Mouse (Mus musculus): ENCODE measurements around the gene Cbfa2t3. TPM values are rescaled to one million over a fixed set of nuclear protein-coding genes. Genes with fewer than 3 reads are reported as not detected.

The Cbfa2t3 gene
- total and polyA plus RNA-seq, 2 experiments from 2014 or later = 5.6 to 9.5 TPM

DNA sequence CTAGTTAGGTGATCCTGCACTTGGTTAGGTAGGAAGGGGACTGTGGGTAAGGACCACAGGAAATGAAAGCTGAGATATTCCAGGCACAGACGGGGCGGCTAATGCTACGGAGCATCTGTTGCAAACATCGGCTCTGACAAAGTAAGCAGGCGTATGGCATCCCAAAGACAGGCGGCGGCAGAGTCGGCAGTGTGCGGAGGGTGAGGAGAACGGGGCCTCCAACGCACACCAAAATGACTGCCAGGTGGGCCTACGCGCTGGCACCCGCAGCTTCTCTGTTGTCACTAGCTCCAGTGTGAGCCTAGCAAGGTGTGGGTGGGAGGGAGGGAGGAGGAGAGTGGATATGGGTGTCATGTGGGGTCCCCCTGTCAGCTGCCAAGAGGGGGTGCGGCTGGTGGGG is 57.5 kb downstream of the Cbfa2t3 start:
- peak; percentile 42 for DNase-seq
- WGBS = 73% methylated on average over 15 of the region's 15 CpGs
- H3K4me3 ChIP-seq (ENCODE audit: low read depth, low read length) = no peak overlapping the region

GRCm38 (mm10) chr8:122640825-122641224 is 58.1 kb downstream of the Cbfa2t3 start:
- no peak overlapping the region for H3K9ac ChIP-seq
- no peak overlapping the region for H3K4me3 ChIP-seq (ENCODE audit: low read depth, low read length)
- DNase-seq = no peak
- H3K4me2 ChIP-seq (ENCODE audit: low read depth) = no peak overlapping the region
- no peak for TF ChIP-seq CTCF (IDR thresholded peaks at IDR 0.05; ENCODE audit: low read depth)
- H3K9me3 ChIP-seq (ENCODE audit: low read length) = no peaks in the 10 kb centered on the region
- H3K36me3 ChIP-seq (ENCODE audit: insufficient read depth) = peaks cover 6% of the 10 kb centered on the region
- no peak overlapping the region for H3K27ac ChIP-seq (ENCODE audit: low read depth, low read length)
- no peak for ATAC-seq
- no peaks in the 10 kb centered on the region for H3K4me1 ChIP-seq (ENCODE audit: insufficient read depth)
- no peaks in the 10 kb centered on the region for H3K27me3 ChIP-seq (ENCODE audit: insufficient read depth, low read length)
- WGBS = 88% methylated on average over 4 of the region's 4 CpGs

More for the DNA sequence above, 57.5 kb downstream of the Cbfa2t3 start:
- no peaks in the 10 kb centered on the region for H3K27me3 ChIP-seq (ENCODE audit: insufficient read depth, low read length)
- H3K9ac ChIP-seq = no peak overlapping the region
- ATAC-seq = peak; percentile 40; the same call in 1 of the 2 replicates
- no peak overlapping the region for H3K27ac ChIP-seq (ENCODE audit: low read depth, low read length)
- no peaks in the 10 kb centered on the region for H3K4me1 ChIP-seq (ENCODE audit: insufficient read depth)
- TF ChIP-seq CTCF (IDR thresholded peaks at IDR 0.05; ENCODE audit: low read depth) = peak; percentile 42
- H3K9me3 ChIP-seq (ENCODE audit: low read length) = no peaks in the 10 kb centered on the region
- no peak overlapping the region for H3K4me2 ChIP-seq (ENCODE audit: low read depth)
- peaks cover 6% of the 10 kb centered on the region for H3K36me3 ChIP-seq (ENCODE audit: insufficient read depth)

DNA sequence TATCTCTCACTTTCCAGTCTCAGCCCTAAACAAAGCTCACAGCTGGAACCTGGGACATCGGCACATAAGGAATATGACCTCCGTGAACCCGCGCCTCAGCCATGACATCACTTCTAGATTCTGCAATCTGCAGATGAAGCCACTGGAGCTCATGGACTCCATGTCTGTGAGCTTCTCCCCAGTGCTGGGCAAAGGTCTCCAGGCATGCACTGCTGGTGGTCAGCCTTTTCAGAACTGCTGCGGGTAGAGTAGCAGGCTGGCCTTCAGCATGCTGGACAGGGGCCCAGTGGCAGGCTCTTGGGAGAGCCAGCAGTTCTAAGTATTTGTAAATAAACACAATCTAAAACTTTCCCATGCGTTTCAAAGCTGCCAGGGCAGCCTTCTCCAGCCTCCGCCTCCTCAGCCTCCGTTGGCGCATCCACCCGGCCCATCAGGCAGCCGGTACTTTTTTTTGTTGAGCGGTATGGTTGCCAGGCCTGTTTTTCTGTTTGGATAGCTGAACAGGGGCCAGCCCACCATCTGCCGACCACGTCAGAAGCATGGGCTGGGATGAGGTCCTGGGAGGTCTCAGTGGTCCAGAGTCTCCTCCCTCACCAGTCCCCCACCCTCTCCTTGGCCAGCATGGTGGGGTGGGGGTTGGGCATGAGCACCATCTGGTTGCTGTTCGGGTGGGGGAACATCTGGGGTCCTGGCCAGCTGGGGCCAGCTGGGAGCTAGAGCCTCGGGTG is 59.2 kb downstream of the Cbfa2t3 start:
- Histone ChIP-seq H3K27me3 (ENCODE audit: insufficient read depth, low read length) (no peaks in the 10 kb centered on the region), H3K27ac (ENCODE audit: low read depth, low read length) (no peak overlapping the region), H3K4me3 (ENCODE audit: low read depth, low read length) (no peak overlapping the region), H3K4me1 (ENCODE audit: insufficient read depth) (no peaks in the 10 kb centered on the region), H3K36me3 (ENCODE audit: insufficient read depth) (peaks cover 10% of the 10 kb centered on the region), H3K9ac (no peak overlapping the region), H3K4me2 (ENCODE audit: low read depth) (no peak overlapping the region), H3K9me3 (ENCODE audit: low read length) (no peaks in the 10 kb centered on the region)
- 35% methylated on average over 16 of the region's 16 CpGs for WGBS
- no peak for TF ChIP-seq CTCF (IDR thresholded peaks at IDR 0.05; ENCODE audit: low read depth)
- DNase-seq = peak; percentile 67
- peak; percentile 52 for ATAC-seq

- Histone ChIP-seq H3K27ac (ENCODE audit: low read depth, low read length) (no peak overlapping the region), H3K36me3 (ENCODE audit: insufficient read depth) (peaks cover 21% of the 10 kb centered on the region), H3K4me2 (ENCODE audit: low read depth) (no peak overlapping the region), H3K9me3 (ENCODE audit: low read length) (no peaks in the 10 kb centered on the region), H3K4me1 (ENCODE audit: insufficient read depth) (no peaks in the 10 kb centered on the region), H3K4me3 (ENCODE audit: low read depth, low read length) (no peak overlapping the region), H3K9ac (no peak overlapping the region), H3K27me3 (ENCODE audit: insufficient read depth, low read length) (no peaks in the 10 kb centered on the region)
- no peak for DNase-seq
- WGBS = 75% methylated on average over 16 of the region's 16 CpGs
- TF ChIP-seq CTCF (IDR thresholded peaks at IDR 0.05; ENCODE audit: low read depth) = no peak
- no peak for ATAC-seq
These were observed 60.3 kb downstream of the Cbfa2t3 start for GRCm38 (mm10) chr8:122638601-122639000.

DNA sequence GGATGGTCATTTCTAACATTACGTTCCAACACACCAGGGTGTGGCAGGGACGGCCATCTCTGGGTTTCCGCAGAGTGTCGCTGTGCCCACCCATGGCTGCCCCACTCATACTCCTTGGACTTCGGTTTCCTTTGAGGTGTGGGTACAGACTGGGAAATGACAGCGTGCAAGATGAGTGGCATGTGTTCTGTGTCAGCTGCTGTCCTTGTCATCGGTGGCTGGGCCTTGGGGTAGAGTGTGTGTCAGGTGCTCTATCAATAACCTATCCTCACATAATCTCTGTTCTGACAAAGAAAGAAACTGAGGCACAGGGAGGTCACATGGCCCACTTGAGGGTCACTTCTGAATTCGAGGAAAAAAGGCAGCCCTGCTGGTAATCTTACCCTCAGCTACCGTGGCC is 61.7 kb downstream of the Cbfa2t3 start:
- H3K4me1 ChIP-seq (ENCODE audit: insufficient read depth) = no peaks in the 10 kb centered on the region
- DNase-seq (no peak), ATAC-seq (no peak)
- no peaks in the 10 kb centered on the region for H3K9me3 ChIP-seq (ENCODE audit: low read length)
- H3K27me3 ChIP-seq (ENCODE audit: insufficient read depth, low read length) = no peaks in the 10 kb centered on the region
- no peak for TF ChIP-seq CTCF (IDR thresholded peaks at IDR 0.05; ENCODE audit: low read depth)
- no peak overlapping the region for H3K4me2 ChIP-seq (ENCODE audit: low read depth)
- WGBS = 86% methylated on average over 9 of the region's 9 CpGs
- H3K4me3 ChIP-seq (ENCODE audit: low read depth, low read length) = no peak overlapping the region
- H3K9ac ChIP-seq = no peak overlapping the region
- H3K27ac ChIP-seq (ENCODE audit: low read depth, low read length) = no peak overlapping the region
- H3K36me3 ChIP-seq (ENCODE audit: insufficient read depth) = peaks cover 30% of the 10 kb centered on the region

GRCm38 (mm10) chr8:122636803-122637175 is 62.1 kb downstream of the Cbfa2t3 start:
- 56% methylated on average over 9 of the region's 9 CpGs for WGBS
- H3K27me3 ChIP-seq (ENCODE audit: insufficient read depth, low read length) = no peaks in the 10 kb centered on the region
- no peaks in the 10 kb centered on the region for H3K4me1 ChIP-seq (ENCODE audit: insufficient read depth)
- no peak overlapping the region for H3K9ac ChIP-seq
- DNase-seq (no peak), ATAC-seq (no peak)
- peaks cover 30% of the 10 kb centered on the region for H3K36me3 ChIP-seq (ENCODE audit: insufficient read depth)
- no peak for TF ChIP-seq CTCF (IDR thresholded peaks at IDR 0.05; ENCODE audit: low read depth)
- H3K4me2 ChIP-seq (ENCODE audit: low read depth) = no peak overlapping the region
- H3K27ac ChIP-seq (ENCODE audit: low read depth, low read length) = no peak overlapping the region
- no peaks in the 10 kb centered on the region for H3K9me3 ChIP-seq (ENCODE audit: low read length)
- H3K4me3 ChIP-seq (ENCODE audit: low read depth, low read length) = no peak overlapping the region

- Histone ChIP-seq H3K4me1 (ENCODE audit: insufficient read depth) (no peaks in the 10 kb centered on the region), H3K36me3 (ENCODE audit: insufficient read depth) (peaks cover 30% of the 10 kb centered on the region), H3K27me3 (ENCODE audit: insufficient read depth, low read length) (no peaks in the 10 kb centered on the region), H3K27ac (ENCODE audit: low read depth, low read length) (no peak overlapping the region), H3K4me3 (ENCODE audit: low read depth, low read length) (no peak overlapping the region), H3K9ac (no peak overlapping the region), H3K4me2 (ENCODE audit: low read depth) (no peak overlapping the region), H3K9me3 (ENCODE audit: low read length) (no peaks in the 10 kb centered on the region)
- ATAC-seq (no peak), DNase-seq (no peak)
- no peak for TF ChIP-seq CTCF (IDR thresholded peaks at IDR 0.05; ENCODE audit: low read depth)
- WGBS = 82% methylated on average over 14 of the region's 14 CpGs
These were observed 62.8 kb downstream of the Cbfa2t3 start for GRCm38 (mm10) chr8:122635878-122636802.
